Mouse (Mus musculus) erythroblast, embryonic 14.5 days (primary cell): ENCODE measurements around the gene Bcam.

ENCODE experiments used
- GATA1 ChIP-seq: IDR thresholded peaks from 2 replicates; pipeline ENCODE4 v1.6.1; 2012; ENCODE audit warnings: low read length, inconsistent platforms, mixed read lengths
- TAL1 ChIP-seq: IDR thresholded peaks from 3 replicates; pipeline ENCODE4 v1.6.1; 2012; ENCODE audit warnings: low read length, inconsistent platforms, mixed read lengths

DNA sequence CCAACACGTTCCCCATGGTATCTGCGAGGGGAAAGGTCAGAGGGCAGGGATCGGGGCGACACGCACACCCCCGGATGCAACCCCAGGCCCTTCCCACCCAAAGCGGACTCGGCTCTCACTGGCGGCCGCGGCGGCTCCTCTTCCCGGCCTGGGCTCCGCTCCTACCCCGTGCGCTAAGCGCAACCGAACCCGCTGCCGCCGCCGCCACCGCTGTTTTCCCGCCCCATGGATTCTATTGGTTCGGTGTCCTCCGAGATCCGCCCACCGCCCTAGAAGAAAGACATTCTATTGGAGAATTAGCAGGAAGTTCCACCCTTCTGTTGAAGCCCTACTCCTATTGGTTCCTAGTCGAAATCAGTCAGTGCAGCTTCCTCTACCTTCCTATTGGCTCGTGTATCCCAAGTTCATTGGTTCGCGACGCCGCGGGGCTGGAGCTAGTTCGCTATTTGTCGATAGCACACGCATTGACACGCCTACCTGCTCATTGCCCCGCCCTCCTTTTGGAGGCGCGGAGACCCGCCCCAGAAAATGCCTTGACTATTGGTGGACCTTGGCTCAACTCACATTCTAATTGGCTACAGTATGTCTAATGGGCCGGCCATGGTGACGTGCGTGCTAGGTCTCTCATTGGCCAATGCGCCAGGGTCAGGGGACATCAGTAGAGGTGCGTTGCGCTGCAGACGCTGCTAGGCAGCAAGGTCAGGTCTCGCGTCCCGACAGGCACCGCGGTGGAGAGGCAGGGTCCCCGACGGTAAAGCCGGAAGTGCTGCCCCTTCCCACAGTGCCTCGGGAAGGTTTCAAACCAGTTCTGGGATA lies 55.4 kb downstream of the Bcam start, which contains the start of gene Tomm40:
- TF ChIP-seq TAL1 (no peak), GATA1 (no peak)
